Mouse (Mus musculus) megakaryocyte, embryonic 14.5 days (primary cell): ENCODE data around the gene Msx3.

ENCODE experiments used
- FLI1 ChIP-seq: IDR thresholded peaks from 2 replicates; pipeline ENCODE4 v1.6.1; 2012; ENCODE audit warnings: low read length, inconsistent platforms, mixed read lengths
- GATA1 ChIP-seq: IDR thresholded peaks from 3 replicates; pipeline ENCODE4 v1.6.1; 2012; ENCODE audit warnings: mixed read lengths, low read length, inconsistent platforms, borderline replicate concordance

GRCm38 (mm10) chr7:140045546-140045945 is 3.3 kb downstream of the Msx3 start:
- TF ChIP-seq GATA1 (no peak), FLI1 (no peak)
